Mouse (Mus musculus) cortical plate, adult 2 months (tissue): Measurements from ENCODE around the gene Tfap2b.

Source experiments
- CTCF ChIP-seq: fragments of 200-500 bp; IDR thresholded peaks from 2 replicates; pipeline ENCODE4 v1.5.1; 2011; ENCODE audit warnings: mild to moderate bottlenecking, control low read depth, low read length; ENCODE audit not compliant: insufficient read depth; ENCODE audit errors: extremely low read depth
- POLR2A ChIP-seq: fragments of 200-500 bp; IDR thresholded peaks from 2 replicates; pipeline ENCODE4 v1.6.1; 2011; ENCODE audit warnings: mild to moderate bottlenecking, low read length, control low read depth; ENCODE audit not compliant: insufficient read depth; ENCODE audit errors: extremely low read depth

DNA sequence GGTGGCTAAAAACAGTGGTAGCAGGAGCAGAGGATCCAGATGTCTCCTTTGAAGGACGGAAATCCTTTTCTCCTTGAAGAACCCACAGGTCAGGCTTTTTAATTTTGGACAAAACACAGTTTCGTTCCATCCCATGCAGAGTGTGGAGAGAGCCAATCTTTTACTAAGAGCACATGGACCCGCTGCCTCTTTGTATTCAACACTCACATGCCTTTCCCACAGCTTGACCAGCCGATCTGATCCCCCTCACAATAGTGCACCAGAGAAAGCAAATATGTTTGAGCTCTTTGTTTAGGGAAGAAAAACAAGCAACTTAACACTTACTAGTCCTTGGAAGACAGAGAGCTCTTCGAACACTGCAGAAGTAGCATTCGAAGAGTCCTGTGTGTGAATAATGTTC lies 42.6 kb downstream of the Tfap2b start:
- TF ChIP-seq CTCF (no peak), POLR2A (no peak)
